Mouse (Mus musculus): ENCODE measurements around the gene Sema4b. TPM values are rescaled to one million over a fixed set of nuclear protein-coding genes. Genes with fewer than 3 reads are reported as not detected.

Sema4b gene
- polyA plus RNA-seq, 2 experiments, result 6.1 to 8.5 TPM

DNA sequence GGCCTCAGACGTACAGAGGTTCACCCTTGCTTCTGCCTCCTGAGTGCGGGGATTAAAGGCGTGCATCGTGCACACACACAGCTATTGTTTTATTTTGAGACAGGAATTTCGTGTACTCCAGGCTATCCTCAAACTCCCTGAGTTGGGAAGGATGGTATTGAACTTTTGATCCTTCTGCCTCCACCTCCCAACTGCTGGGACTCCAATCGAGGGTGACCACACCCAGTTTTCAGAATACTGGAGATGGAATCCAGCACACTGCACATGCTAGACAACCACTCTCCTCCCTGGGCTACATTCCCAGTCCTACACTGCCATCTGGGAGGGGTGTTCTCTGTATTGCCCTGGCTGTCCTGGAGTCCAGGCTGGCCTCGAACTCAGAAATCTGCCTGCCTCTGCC lies 41.9 kb upstream of the Sema4b start:
- DNase-seq (ENCODE audit: low read depth in 3 of 3, low spot score in 3 of 3) (no peak), ATAC-seq (ENCODE audit: insufficient read depth) (no peak)
- Histone ChIP-seq H3K9ac (replicated peaks) (no peak overlapping the region), H3K36me3 (replicated peaks; ENCODE audit: control insufficient read depth, insufficient read depth, low read depth) (no peaks in the 10 kb centered on the region), H3K27ac (peak overlapping the region; percentile 85), H3K4me1 (replicated peaks; ENCODE audit: control insufficient read depth in 2 of 2, insufficient read depth in 2 of 2, low read length in 1 of 2) (peaks cover 42 to 57% of the 10 kb centered on the region in 2 experiments), H3K4me3 (ENCODE audit: insufficient read depth in 1 of 2, low read depth in 2 of 2, low read length in 2 of 2) (no peak overlapping the region), H3K4me2 (ENCODE audit: low read depth) (no peak overlapping the region), H3K27me3 (ENCODE audit: control insufficient read depth, insufficient read depth, low read length) (no peaks in the 10 kb centered on the region), H3K9me3 (ENCODE audit: control insufficient read depth, low read length) (no peaks in the 10 kb centered on the region)
- WGBS (ENCODE audit: insufficient replicate concordance), result 68% methylated on average over 7 of the region's 7 CpGs
- no peak for TF ChIP-seq EP300 (IDR thresholded peaks at IDR 0.05; ENCODE audit: low read depth)
- TF ChIP-seq CTCF (IDR thresholded peaks at IDR 0.05; ENCODE audit: low read depth), result no peak

DNA sequence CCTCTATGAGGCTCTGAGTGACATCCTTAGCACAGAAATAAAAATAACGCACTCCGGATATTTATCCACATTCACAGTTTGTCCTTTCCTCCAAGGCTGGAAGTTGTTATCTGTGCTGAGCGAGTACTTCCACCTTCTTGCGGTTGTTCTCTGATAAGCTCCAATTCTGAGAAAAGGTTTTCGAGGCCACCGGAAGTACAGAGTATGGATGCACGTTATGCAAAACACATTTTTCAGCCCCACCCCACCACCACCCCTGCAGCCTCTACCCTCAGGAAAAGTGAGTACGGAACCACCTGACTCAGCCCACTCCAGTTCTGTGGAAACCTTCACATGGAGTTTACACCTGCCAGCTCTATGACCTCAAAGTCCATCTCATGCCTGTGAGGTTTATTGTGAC lies 40.6 kb upstream of the Sema4b start:
- H3K9me3 ChIP-seq (ENCODE audit: control insufficient read depth, low read length), result no peaks in the 10 kb centered on the region
- peak; percentile 93 for ATAC-seq (ENCODE audit: insufficient read depth)
- peak overlapping the region; percentile 52 for H3K9ac ChIP-seq (replicated peaks)
- peaks cover 42 to 59% of the 10 kb centered on the region in 2 experiments for H3K4me1 ChIP-seq (replicated peaks; ENCODE audit: control insufficient read depth in 2 of 2, insufficient read depth in 2 of 2, low read length in 1 of 2)
- no peak overlapping the region for H3K4me3 ChIP-seq (ENCODE audit: insufficient read depth in 1 of 2, low read depth in 2 of 2, low read length in 2 of 2)
- no peaks in the 10 kb centered on the region for H3K27me3 ChIP-seq (ENCODE audit: control insufficient read depth, insufficient read depth, low read length)
- peak; percentile 91 to 96 (median 92) for DNase-seq (ENCODE audit: low read depth in 3 of 3, low spot score in 3 of 3)
- TF ChIP-seq EP300 (IDR thresholded peaks at IDR 0.05; ENCODE audit: low read depth), result peak; percentile 97
- TF ChIP-seq CTCF (IDR thresholded peaks at IDR 0.05; ENCODE audit: low read depth), result no peak
- H3K36me3 ChIP-seq (replicated peaks; ENCODE audit: control insufficient read depth, insufficient read depth, low read depth), result no peaks in the 10 kb centered on the region
- H3K27ac ChIP-seq, result peak overlapping the region; percentile 85
- 9% methylated on average over 8 of the region's 8 CpGs for WGBS (ENCODE audit: insufficient replicate concordance)
- peak overlapping the region; percentile 60 for H3K4me2 ChIP-seq (ENCODE audit: low read depth)

DNA sequence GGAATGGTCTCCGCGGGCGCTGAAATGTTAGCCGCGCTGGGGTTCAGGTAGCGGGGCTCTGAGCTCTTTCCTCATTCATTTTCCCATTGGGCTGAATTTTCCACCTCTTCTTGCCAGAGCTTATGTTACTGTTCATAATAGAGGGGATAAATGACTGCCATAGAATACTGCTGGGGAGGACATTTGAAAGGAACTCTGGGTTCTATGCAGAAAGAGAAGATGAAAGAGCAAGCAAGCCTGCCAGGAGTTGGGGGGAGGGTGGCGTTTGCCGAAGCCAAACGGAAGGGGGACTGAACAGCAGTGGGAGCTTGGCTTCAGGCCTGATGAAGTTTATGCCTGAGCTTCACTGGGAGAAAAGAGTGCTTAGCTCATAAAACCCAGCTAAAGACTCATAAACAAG lies 37.3 kb upstream of the Sema4b start:
- no peak overlapping the region for H3K4me3 ChIP-seq (ENCODE audit: insufficient read depth in 1 of 2, low read depth in 2 of 2, low read length in 2 of 2)
- DNase-seq (ENCODE audit: low read depth in 3 of 3, low spot score in 3 of 3), result no peak
- no peak overlapping the region for H3K9ac ChIP-seq (replicated peaks)
- H3K9me3 ChIP-seq (ENCODE audit: control insufficient read depth, low read length), result no peaks in the 10 kb centered on the region; the same call in 1 of the 2 replicates
- TF ChIP-seq CTCF (IDR thresholded peaks at IDR 0.05; ENCODE audit: low read depth) (no peak), EP300 (IDR thresholded peaks at IDR 0.05; ENCODE audit: low read depth) (no peak)
- H3K27ac ChIP-seq, result no peak overlapping the region
- peaks cover 32 to 47% of the 10 kb centered on the region in 2 experiments for H3K4me1 ChIP-seq (replicated peaks; ENCODE audit: control insufficient read depth in 2 of 2, insufficient read depth in 2 of 2, low read length in 1 of 2)
- ATAC-seq (ENCODE audit: insufficient read depth), result no peak
- 69% methylated on average over 9 of the region's 9 CpGs for WGBS (ENCODE audit: insufficient replicate concordance)
- no peak overlapping the region for H3K4me2 ChIP-seq (ENCODE audit: low read depth)
- no peaks in the 10 kb centered on the region for H3K27me3 ChIP-seq (ENCODE audit: control insufficient read depth, insufficient read depth, low read length)
- H3K36me3 ChIP-seq (replicated peaks; ENCODE audit: control insufficient read depth, insufficient read depth, low read depth), result no peaks in the 10 kb centered on the region

DNA sequence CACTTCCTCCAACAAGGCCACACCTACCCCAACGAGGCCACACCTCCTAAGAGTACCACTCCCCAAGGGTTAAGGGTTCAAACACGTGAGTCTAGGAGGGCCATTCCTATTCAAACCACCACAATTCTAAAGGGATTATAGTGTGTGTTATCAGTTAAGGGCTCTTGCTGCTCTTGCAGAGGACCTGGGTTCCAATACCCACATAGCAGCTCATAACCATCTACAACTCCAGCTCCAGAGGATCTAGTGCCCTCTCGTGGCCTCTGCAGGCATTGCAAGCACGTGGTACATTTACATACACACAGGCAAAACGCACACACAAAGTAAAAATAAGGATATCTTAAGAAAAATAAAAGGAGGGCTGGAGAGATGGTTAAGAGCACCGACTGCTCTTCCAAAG lies 34.5 kb upstream of the Sema4b start:
- DNase-seq (ENCODE audit: low read depth in 3 of 3, low spot score in 3 of 3) (peak in 2 of 3 experiments; percentile 52 to 55), ATAC-seq (ENCODE audit: insufficient read depth) (no peak)
- H3K4me2 ChIP-seq (ENCODE audit: low read depth), result no peak overlapping the region
- H3K27ac ChIP-seq, result no peak overlapping the region
- H3K9ac ChIP-seq (replicated peaks), result no peak overlapping the region
- H3K27me3 ChIP-seq (ENCODE audit: control insufficient read depth, insufficient read depth, low read length), result no peaks in the 10 kb centered on the region
- H3K4me3 ChIP-seq (ENCODE audit: insufficient read depth in 1 of 2, low read depth in 2 of 2, low read length in 2 of 2), result no peak overlapping the region
- H3K9me3 ChIP-seq (ENCODE audit: control insufficient read depth, low read length), result no peaks in the 10 kb centered on the region; the same call in 1 of the 2 replicates
- 57% methylated on average over 6 of the region's 6 CpGs for WGBS (ENCODE audit: insufficient replicate concordance)
- peaks cover 15 to 29% of the 10 kb centered on the region in 2 experiments for H3K4me1 ChIP-seq (replicated peaks; ENCODE audit: control insufficient read depth in 2 of 2, insufficient read depth in 2 of 2, low read length in 1 of 2)
- H3K36me3 ChIP-seq (replicated peaks; ENCODE audit: control insufficient read depth, insufficient read depth, low read depth), result no peaks in the 10 kb centered on the region
- TF ChIP-seq CTCF (IDR thresholded peaks at IDR 0.05; ENCODE audit: low read depth) (peak; percentile 90), EP300 (IDR thresholded peaks at IDR 0.05; ENCODE audit: low read depth) (no peak)

DNA sequence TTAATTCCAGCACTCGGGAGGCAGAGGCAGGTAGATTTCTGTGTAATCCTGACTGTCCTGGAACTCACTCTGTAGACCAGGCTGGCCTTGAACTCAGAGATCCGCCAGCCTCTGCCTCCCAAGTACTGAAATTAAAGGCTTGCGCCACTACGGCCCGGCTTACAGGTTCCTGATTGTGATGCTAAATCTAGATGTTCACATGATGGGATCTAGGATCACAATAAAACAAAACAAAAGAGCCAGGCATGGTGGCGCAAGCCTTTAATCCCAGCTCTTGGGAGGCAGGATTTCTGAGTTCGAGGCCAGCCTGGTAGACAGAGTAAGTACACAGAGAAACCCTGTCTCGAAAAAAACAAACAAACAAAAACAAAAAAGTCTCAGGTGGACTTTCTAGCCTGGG lies 33.9 kb upstream of the Sema4b start:
- Histone ChIP-seq H3K27ac (no peak overlapping the region), H3K4me3 (ENCODE audit: insufficient read depth in 1 of 2, low read depth in 2 of 2, low read length in 2 of 2) (no peak overlapping the region), H3K4me1 (replicated peaks; ENCODE audit: control insufficient read depth in 2 of 2, insufficient read depth in 2 of 2, low read length in 1 of 2) (peaks cover 12 to 27% of the 10 kb centered on the region in 2 experiments), H3K9me3 (ENCODE audit: control insufficient read depth, low read length) (no peaks in the 10 kb centered on the region; the same call in 1 of the 2 replicates), H3K4me2 (ENCODE audit: low read depth) (no peak overlapping the region), H3K36me3 (replicated peaks; ENCODE audit: control insufficient read depth, insufficient read depth, low read depth) (no peaks in the 10 kb centered on the region), H3K9ac (replicated peaks) (no peak overlapping the region), H3K27me3 (ENCODE audit: control insufficient read depth, insufficient read depth, low read length) (no peaks in the 10 kb centered on the region)
- DNase-seq (ENCODE audit: low read depth in 3 of 3, low spot score in 3 of 3) (no peak), ATAC-seq (ENCODE audit: insufficient read depth) (no peak)
- 79% methylated on average over 8 of the region's 8 CpGs for WGBS (ENCODE audit: insufficient replicate concordance)
- no peak for TF ChIP-seq EP300 (IDR thresholded peaks at IDR 0.05; ENCODE audit: low read depth)
- TF ChIP-seq CTCF (IDR thresholded peaks at IDR 0.05; ENCODE audit: low read depth), result no peak

Data from liver, embryonic 14.5 days (tissue).